Mouse (Mus musculus): ENCODE measurements around the gene Inpp4b.

DNA sequence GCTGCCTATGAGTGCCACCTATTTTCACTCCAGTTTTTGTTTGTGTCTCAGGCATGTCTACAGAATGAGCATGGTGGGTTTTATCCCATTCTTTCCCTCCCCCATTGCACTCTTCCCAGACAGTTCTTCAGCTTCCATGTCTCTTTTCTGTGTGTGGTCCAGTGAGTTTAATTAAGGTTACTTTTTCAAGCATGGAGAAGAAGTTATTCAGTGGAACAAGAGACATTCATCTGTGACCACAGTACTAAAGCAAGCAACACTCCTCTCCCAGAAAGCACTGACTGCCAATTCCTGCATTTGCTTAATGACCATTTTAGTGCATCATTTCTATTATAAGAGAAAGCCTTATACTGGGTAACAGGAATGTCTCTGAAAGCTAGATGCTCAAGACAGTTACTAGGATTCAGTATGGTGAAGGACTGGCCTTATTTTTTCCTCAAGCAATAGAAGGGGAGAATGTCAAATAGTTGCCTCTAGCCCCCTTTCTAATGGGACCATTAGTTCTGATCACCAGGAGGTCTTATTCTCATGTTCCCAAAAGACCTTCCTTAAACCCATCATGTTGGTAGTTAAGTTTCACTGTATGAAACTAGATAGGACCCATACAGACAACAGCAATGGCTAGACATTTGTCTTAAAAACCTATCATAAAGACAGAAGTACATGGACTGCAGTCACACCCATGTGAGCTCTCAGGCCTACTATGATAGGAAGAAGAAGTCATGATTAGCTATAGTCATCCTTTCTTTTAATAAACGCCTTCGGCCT lies 147.7 kb downstream of the Inpp4b start:
- no peak for TF ChIP-seq CTCF (IDR thresholded peaks at IDR 0.05; ENCODE audit: control insufficient read depth, insufficient read depth, insufficient read length)
- no peak for TF ChIP-seq MAX (IDR thresholded peaks at IDR 0.05)
- TF ChIP-seq MYOD1 (IDR thresholded peaks at IDR 0.05; ENCODE audit: control insufficient read depth, insufficient read length, low read depth): no peak
- no peak for TF ChIP-seq MYOG (IDR thresholded peaks at IDR 0.05; ENCODE audit: control insufficient read depth, extremely low read depth, insufficient read length)
- TF ChIP-seq USF1 (IDR thresholded peaks at IDR 0.05; ENCODE audit: low read depth): no peak

Measured in C2C12 (cell line).